Mouse (Mus musculus) limb, embryonic 12.5 days (tissue): ENCODE results near the gene Zfp804b. TPM values are rescaled to one million over a fixed set of nuclear protein-coding genes. Genes with fewer than 3 reads are reported as not detected.

Experiments
- ATAC-seq: fragments of 200-750 bp; cut with Nextera tagmentation; 2 replicates; pipeline ENCODE4 v1.8.0; 2017; ENCODE audit warnings: low read depth, moderate TSS enrichment; ENCODE audit not compliant: insufficient number of reproducible peaks, insufficient read depth, low FRiP score, low TSS enrichment
- H3K27ac ChIP-seq: fragments of 300-500 bp; sonication (generic); 2 replicates; pipeline ENCODE4 v1.5.1; 2016; ENCODE audit warnings: mild to moderate bottlenecking, moderate library complexity
- H3K27me3 ChIP-seq: fragments of 300-500 bp; sonication (generic); 2 replicates; pipeline ENCODE4 v1.6.1; 2016; ENCODE audit warnings: mild to moderate bottlenecking, moderate library complexity
- H3K36me3 ChIP-seq: fragments of 300-500 bp; sonication (generic); 2 replicates; pipeline ENCODE4 v1.6.1; 2016; ENCODE audit warnings: mild to moderate bottlenecking, moderate library complexity
- H3K4me1 ChIP-seq: fragments of 300-500 bp; sonication (generic); replicated peaks from 2 replicates; pipeline ENCODE4 v1.6.1; 2016
- H3K4me2 ChIP-seq: fragments of 300-500 bp; sonication (generic); 2 replicates; pipeline ENCODE4 v1.6.1; 2016; ENCODE audit warnings: mild to moderate bottlenecking, moderate library complexity
- H3K4me3 ChIP-seq: fragments of 300-500 bp; sonication (generic); replicated peaks from 2 replicates; pipeline ENCODE4 v1.5.1; 2016; ENCODE audit warnings: mild to moderate bottlenecking
- H3K9ac ChIP-seq: fragments of 300-500 bp; sonication (generic); replicated peaks from 2 replicates; pipeline ENCODE4 v1.6.1; 2016; ENCODE audit warnings: mild to moderate bottlenecking, moderate library complexity
- H3K9me3 ChIP-seq: fragments of 300-500 bp; sonication (generic); 2 replicates; pipeline ENCODE4 v1.6.1; 2016; ENCODE audit warnings: mild to moderate bottlenecking, moderate library complexity
- WGBS: fragments of 180-500 bp; shearing (Covaris S2); methylation state at CpG from one replicate; pipeline ENCODE4 v1.1.7; 2016; 5-methylcytosine and 5-hydroxymethylcytosine counted together
- polyA plus RNA-seq: library from polyadenylated mRNA; unstranded; fragments of >200 nt; fragmentation: Nextera tagmentation; extraction: Ambion mirVana; gene quantifications from 2 replicates; pipeline ENCODE4 v1.2.1, GENCODE M21; 2016

Zfp804b gene
- polyA plus RNA-seq, 1 experiment from 2014 or later: 0.15 TPM

- H3K4me2 ChIP-seq: no peak overlapping the region
- H3K36me3 ChIP-seq: no peaks in the 10 kb centered on the region
- WGBS: 70% methylated on average over 1 of the region's 1 CpGs
- no peaks in the 10 kb centered on the region for H3K4me1 ChIP-seq
- H3K27ac ChIP-seq: no peak overlapping the region
- no peaks in the 10 kb centered on the region for H3K9me3 ChIP-seq
- ATAC-seq: no peak
- no peak overlapping the region for H3K4me3 ChIP-seq
- no peaks in the 10 kb centered on the region for H3K27me3 ChIP-seq
- no peak overlapping the region for H3K9ac ChIP-seq
Measured at GRCm38 (mm10) chr5:7073936-7074631, 270.5 kb downstream of the Zfp804b start.

DNA sequence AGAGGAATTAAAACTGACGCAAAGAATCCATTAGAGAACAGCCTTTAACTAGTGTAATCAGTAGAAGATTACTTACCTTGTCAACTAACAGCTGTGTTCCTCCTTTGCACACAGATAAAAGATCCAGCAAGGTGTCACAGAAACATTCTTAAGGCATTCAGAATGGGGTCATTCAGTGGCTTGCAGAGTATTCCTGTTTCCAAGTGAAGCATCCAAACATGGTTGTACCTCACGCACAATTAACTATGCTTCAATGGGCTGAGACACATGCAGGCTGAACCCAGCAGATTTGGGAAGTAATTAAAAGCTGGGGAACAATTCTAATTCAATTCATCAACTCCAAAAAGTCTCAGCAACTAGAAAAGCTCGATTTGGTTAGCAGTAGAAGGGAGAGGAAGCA lies 337.1 kb downstream of the Zfp804b start:
- ATAC-seq: no peak
- 51% methylated on average over 3 of the region's 3 CpGs for WGBS
- Histone ChIP-seq H3K4me3 (no peak overlapping the region), H3K9me3 (no peaks in the 10 kb centered on the region), H3K4me2 (no peak overlapping the region), H3K36me3 (no peaks in the 10 kb centered on the region), H3K27me3 (no peaks in the 10 kb centered on the region), H3K4me1 (no peaks in the 10 kb centered on the region), H3K27ac (no peak overlapping the region), H3K9ac (no peak overlapping the region)

DNA sequence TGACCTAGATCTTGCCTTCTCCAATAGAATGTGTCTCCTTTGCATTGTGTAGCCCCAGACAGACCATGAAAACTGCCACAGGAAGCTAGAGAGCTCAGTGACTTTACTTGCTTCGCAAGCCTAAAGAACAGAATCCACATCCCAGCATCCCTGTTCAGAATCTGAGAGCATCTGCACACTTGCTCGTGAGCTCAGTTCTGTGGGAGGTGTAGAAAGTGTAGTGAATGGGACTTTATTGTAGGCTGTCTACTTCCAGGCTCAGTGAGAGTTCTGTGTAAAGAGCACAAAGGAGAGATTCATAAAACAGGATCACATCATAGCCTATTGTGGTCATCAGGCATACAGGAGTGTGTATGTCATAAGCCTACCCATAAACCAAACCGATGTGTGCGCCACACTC lies 360.6 kb downstream of the Zfp804b start:
- Histone ChIP-seq H3K27me3 (no peaks in the 10 kb centered on the region), H3K4me3 (no peak overlapping the region), H3K4me1 (no peaks in the 10 kb centered on the region), H3K36me3 (no peaks in the 10 kb centered on the region), H3K9me3 (no peaks in the 10 kb centered on the region), H3K27ac (no peak overlapping the region), H3K9ac (no peak overlapping the region), H3K4me2 (no peak overlapping the region)
- 92% methylated on average over 4 of the region's 4 CpGs for WGBS
- no peak for ATAC-seq

DNA sequence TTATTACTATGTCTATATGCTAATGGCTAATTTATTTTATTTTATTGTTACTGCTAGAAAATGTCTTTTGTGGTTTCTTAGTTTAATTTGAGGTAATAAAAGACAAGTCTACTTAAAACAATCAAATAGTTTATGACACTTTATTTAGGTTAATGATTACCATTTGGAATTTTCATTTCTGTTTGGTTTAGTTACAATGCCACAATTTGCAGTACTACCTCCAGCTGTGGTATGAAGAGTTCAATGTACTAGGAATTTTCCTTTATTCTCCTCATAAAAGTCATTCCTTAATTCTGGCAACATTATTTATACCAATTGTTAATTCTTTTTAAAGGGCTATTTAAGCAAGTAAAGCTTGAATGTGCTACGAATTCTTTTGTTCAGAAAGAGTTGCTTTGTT lies 409.7 kb downstream of the Zfp804b start:
- Histone ChIP-seq H3K4me2 (no peak overlapping the region), H3K4me3 (no peak overlapping the region), H3K36me3 (no peaks in the 10 kb centered on the region), H3K9ac (no peak overlapping the region), H3K4me1 (no peaks in the 10 kb centered on the region), H3K27ac (no peak overlapping the region), H3K27me3 (no peaks in the 10 kb centered on the region), H3K9me3 (no peaks in the 10 kb centered on the region)
- no peak for ATAC-seq
- WGBS: 49% methylated on average over 1 of the region's 1 CpGs

DNA sequence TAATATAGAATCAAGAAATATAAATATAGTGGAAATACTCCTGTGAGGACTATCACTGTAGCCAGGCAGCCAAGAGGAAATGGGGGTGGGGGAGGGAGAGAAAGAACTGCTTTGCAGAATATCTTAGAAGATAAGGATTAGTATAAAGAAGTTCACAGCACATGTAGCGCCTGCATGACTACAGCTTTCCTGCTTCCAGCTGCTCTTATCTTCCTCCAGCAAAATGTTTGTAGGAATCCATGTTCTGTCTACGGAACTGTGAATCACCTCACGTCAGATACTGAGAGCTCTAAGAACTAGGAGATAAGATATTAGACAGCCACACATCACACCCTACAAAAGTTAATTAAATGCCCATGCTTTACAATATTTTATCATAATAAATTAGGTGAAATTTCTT lies 433.3 kb downstream of the Zfp804b start:
- no peaks in the 10 kb centered on the region for H3K9me3 ChIP-seq
- no peak overlapping the region for H3K9ac ChIP-seq
- WGBS: 86% methylated on average over 3 of the region's 3 CpGs
- H3K27me3 ChIP-seq: no peaks in the 10 kb centered on the region
- no peaks in the 10 kb centered on the region for H3K4me1 ChIP-seq
- no peak overlapping the region for H3K27ac ChIP-seq
- no peak overlapping the region for H3K4me2 ChIP-seq
- no peaks in the 10 kb centered on the region for H3K36me3 ChIP-seq
- H3K4me3 ChIP-seq: no peak overlapping the region
- ATAC-seq: no peak

DNA sequence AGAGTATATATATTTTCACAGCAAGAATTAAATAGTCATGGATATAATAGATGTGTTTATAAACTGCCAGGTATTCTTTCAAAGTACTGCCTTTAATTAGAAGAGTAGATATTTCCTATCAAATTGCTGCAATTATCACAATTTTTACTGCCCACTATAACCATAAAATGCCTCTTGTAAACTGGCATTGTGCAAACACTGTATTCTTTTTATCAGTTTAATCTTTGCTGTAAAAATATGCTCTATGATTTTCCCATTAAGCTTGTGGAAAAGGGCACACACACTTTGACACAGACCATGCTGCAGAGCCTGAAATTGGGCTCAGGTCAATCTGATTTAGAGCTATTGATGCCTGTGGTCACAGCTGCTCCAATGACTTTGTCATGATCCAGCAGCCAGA lies 463.2 kb downstream of the Zfp804b start:
- H3K4me1 ChIP-seq: no peaks in the 10 kb centered on the region
- H3K27me3 ChIP-seq: no peaks in the 10 kb centered on the region
- no peak overlapping the region for H3K9ac ChIP-seq
- H3K4me2 ChIP-seq: no peak overlapping the region
- H3K4me3 ChIP-seq: no peak overlapping the region
- ATAC-seq: no peak
- no peaks in the 10 kb centered on the region for H3K36me3 ChIP-seq
- no peak overlapping the region for H3K27ac ChIP-seq
- H3K9me3 ChIP-seq: no peaks in the 10 kb centered on the region

GRCm38 (mm10) chr5:6871566-6871965 lies 473.0 kb downstream of the Zfp804b start:
- no peaks in the 10 kb centered on the region for H3K36me3 ChIP-seq
- no peak overlapping the region for H3K9ac ChIP-seq
- H3K4me2 ChIP-seq: no peak overlapping the region
- 87% methylated on average over 6 of the region's 6 CpGs for WGBS
- no peaks in the 10 kb centered on the region for H3K4me1 ChIP-seq
- no peak overlapping the region for H3K27ac ChIP-seq
- H3K4me3 ChIP-seq: no peak overlapping the region
- H3K27me3 ChIP-seq: no peaks in the 10 kb centered on the region
- ATAC-seq: no peak
- H3K9me3 ChIP-seq: no peaks in the 10 kb centered on the region

DNA sequence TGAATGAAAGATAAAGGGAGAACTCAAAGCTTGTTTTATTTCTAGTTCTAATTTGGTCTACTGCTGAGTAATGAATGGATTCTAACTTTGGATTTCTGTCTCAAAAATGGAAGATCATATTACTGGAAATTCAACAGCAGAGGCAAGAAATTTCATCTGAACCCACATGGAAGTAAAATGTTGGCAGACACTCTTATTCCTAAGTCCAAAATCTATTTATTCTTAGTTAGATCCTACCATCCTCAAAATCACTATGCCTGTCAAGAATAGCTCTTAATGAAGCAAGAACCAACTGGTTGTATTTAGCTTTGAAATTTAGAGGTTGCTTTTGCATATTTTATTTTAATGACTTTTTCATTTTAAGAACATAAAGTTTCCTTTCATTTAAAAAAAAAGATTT lies 473.6 kb downstream of the Zfp804b start:
- H3K27me3 ChIP-seq: no peaks in the 10 kb centered on the region
- H3K36me3 ChIP-seq: no peaks in the 10 kb centered on the region
- no peak overlapping the region for H3K9ac ChIP-seq
- no peak for ATAC-seq
- H3K4me3 ChIP-seq: no peak overlapping the region
- H3K4me1 ChIP-seq: no peaks in the 10 kb centered on the region
- H3K27ac ChIP-seq: no peak overlapping the region
- H3K9me3 ChIP-seq: no peaks in the 10 kb centered on the region
- H3K4me2 ChIP-seq: no peak overlapping the region

GRCm38 (mm10) chr5:6795396-6795795 lies 549.2 kb downstream of the Zfp804b start:
- Histone ChIP-seq H3K27ac (no peak overlapping the region), H3K27me3 (no peaks in the 10 kb centered on the region), H3K4me2 (no peak overlapping the region), H3K9me3 (no peaks in the 10 kb centered on the region), H3K4me3 (no peak overlapping the region), H3K36me3 (no peaks in the 10 kb centered on the region), H3K9ac (no peak overlapping the region), H3K4me1 (no peaks in the 10 kb centered on the region)
- 78% methylated on average over 2 of the region's 2 CpGs for WGBS
- no peak for ATAC-seq

- Histone ChIP-seq H3K4me2 (no peak overlapping the region), H3K9ac (no peak overlapping the region), H3K27ac (no peak overlapping the region), H3K36me3 (no peaks in the 10 kb centered on the region), H3K4me1 (no peaks in the 10 kb centered on the region), H3K27me3 (no peaks in the 10 kb centered on the region), H3K4me3 (no peak overlapping the region), H3K9me3 (no peaks in the 10 kb centered on the region)
- no peak for ATAC-seq
- 65% methylated on average over 6 of the region's 6 CpGs for WGBS
Measured at GRCm38 (mm10) chr5:6769357-6769892, 575.1 kb downstream of the Zfp804b start.
